Mouse (Mus musculus) hindbrain, postnatal 0 days (tissue): ENCODE data around the gene Kcnma1. TPM values are rescaled to one million over a fixed set of nuclear protein-coding genes. Genes with fewer than 3 reads are reported as not detected.

Experiments
- ATAC-seq: fragments of 200-750 bp; cut with Nextera tagmentation; 2 replicates; pipeline ENCODE4 v1.8.0; 2017; ENCODE audit warnings: mild to moderate bottlenecking, moderate TSS enrichment, moderate library complexity
- DNase-seq: peaks from one replicate; pipeline ENCODE4 v3.0.0-alpha.2; 2015; ENCODE audit warnings: low spot score
- H3K27ac ChIP-seq: fragments of 300-500 bp; sonication (generic); 2 replicates; pipeline ENCODE4 v1.5.1; 2014; ENCODE audit warnings: mild to moderate bottlenecking
- H3K27me3 ChIP-seq: fragments of 300-500 bp; sonication (generic); 2 replicates; pipeline ENCODE4 v1.6.1; 2014; ENCODE audit warnings: low read length, mixed read lengths; ENCODE audit not compliant: insufficient read depth
- H3K36me3 ChIP-seq: fragments of 300-500 bp; sonication (generic); 2 replicates; pipeline ENCODE4 v1.6.1; 2014; ENCODE audit warnings: low read length, mixed read lengths; ENCODE audit not compliant: insufficient read depth
- H3K4me1 ChIP-seq: fragments of 300-500 bp; sonication (generic); 2 replicates; pipeline ENCODE4 v1.6.1; 2014; ENCODE audit warnings: antibody characterized with exemption, low read length, mixed read lengths; ENCODE audit not compliant: insufficient read depth
- H3K4me2 ChIP-seq: fragments of 300-500 bp; sonication (generic); 2 replicates; pipeline ENCODE4 v1.6.1; 2014; ENCODE audit warnings: low read depth, mild to moderate bottlenecking, low read length, moderate library complexity, mixed read lengths
- H3K4me3 ChIP-seq: fragments of 300-500 bp; sonication (generic); 2 replicates; pipeline ENCODE4 v1.5.1; 2014; ENCODE audit warnings: low read length
- H3K9ac ChIP-seq: fragments of 300-500 bp; sonication (generic); replicated peaks from 2 replicates; pipeline ENCODE4 v1.6.1; 2014; ENCODE audit warnings: mild to moderate bottlenecking, low read length, moderate library complexity, mixed read lengths
- H3K9me3 ChIP-seq: fragments of 300-500 bp; sonication (generic); 2 replicates; pipeline ENCODE4 v1.6.1; 2016; ENCODE audit warnings: low read length, mixed read lengths
- CTCF ChIP-seq: IDR thresholded peaks from 2 replicates; pipeline ENCODE4 v1.5.1; 2016; ENCODE audit warnings: antibody characterized with exemption, control low read depth, low read depth
- WGBS: fragments of 180-500 bp; shearing (Covaris S2); extraction: QIAGEN DNeasy Blood & Tissue Kit; methylation state at CpG from one replicate; pipeline ENCODE4 v1.1.7; 2014; 5-methylcytosine and 5-hydroxymethylcytosine counted together
- polyA plus RNA-seq: library from polyadenylated mRNA; unstranded; fragments of >200 nt; fragmentation: Nextera tagmentation; extraction: Ambion mirVana; gene quantifications from 2 replicates; pipeline ENCODE4 v1.2.1, GENCODE M21; 2015
- total RNA-seq: library from RNA; depleted of rRNA; stranded (reverse); fragments of >200 nt; gene quantifications from 2 replicates; pipeline ENCODE4 v1.2.3, GENCODE M21; 2014

The Kcnma1 gene
- total and polyA plus RNA-seq, 2 experiments from 2014 or later = 15.9 to 36.1 TPM

GRCm38 (mm10) chr14:23792674-23793073 lies 221.6 kb downstream of the Kcnma1 start:
- ATAC-seq (0 out of 2 replicates have a peak, but pooled peaks have one; percentile 32), DNase-seq (peak; percentile 8)
- Histone ChIP-seq H3K27ac (no peak overlapping the region), H3K36me3 (no peaks in the 10 kb centered on the region), H3K27me3 (no peaks in the 10 kb centered on the region), H3K4me3 (no peak overlapping the region), H3K4me1 (no peaks in the 10 kb centered on the region), H3K9ac (no peak overlapping the region), H3K9me3 (no peaks in the 10 kb centered on the region), H3K4me2 (no peak overlapping the region)
- TF ChIP-seq CTCF = no peak
- WGBS = 54% methylated on average over 3 of the region's 3 CpGs

DNA sequence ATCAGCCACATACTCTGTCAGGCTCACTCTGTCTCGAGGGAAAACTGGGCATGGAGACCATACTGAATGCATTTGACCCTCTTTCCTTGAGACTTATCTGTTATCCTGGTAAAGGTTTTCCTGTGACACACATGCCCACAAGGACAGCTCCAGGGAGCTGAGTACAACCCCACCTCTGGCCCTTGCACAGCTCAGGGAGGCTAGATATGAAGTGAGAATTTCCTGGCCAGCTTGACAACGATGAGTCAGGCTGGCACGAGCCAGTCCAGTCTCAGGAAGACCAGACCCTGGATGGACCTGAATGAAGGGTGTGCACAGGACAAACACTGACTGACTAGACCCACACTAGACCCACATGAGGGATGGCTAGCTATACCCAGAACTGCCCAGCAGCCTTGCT lies 222.2 kb downstream of the Kcnma1 start:
- WGBS = 57% methylated on average over 3 of the region's 3 CpGs
- H3K27ac ChIP-seq = no peak overlapping the region
- 0 out of 2 replicates have a peak, but pooled peaks have one; percentile 32 for ATAC-seq

GRCm38 (mm10) chr14:23791261-23791691 lies 223.0 kb downstream of the Kcnma1 start:
- Histone ChIP-seq H3K36me3 (no peaks in the 10 kb centered on the region), H3K4me1 (no peaks in the 10 kb centered on the region), H3K4me2 (no peak overlapping the region), H3K9ac (no peak overlapping the region), H3K9me3 (no peaks in the 10 kb centered on the region), H3K27ac (no peak overlapping the region), H3K27me3 (no peaks in the 10 kb centered on the region), H3K4me3 (no peak overlapping the region)
- ATAC-seq (peak; percentile 15; the same call in 1 of the 2 replicates), DNase-seq (peak; percentile 82)
- peak; percentile 80 for TF ChIP-seq CTCF
- WGBS = 52% methylated on average over 13 of the region's 13 CpGs

More for the DNA sequence above, 222.2 kb downstream of the Kcnma1 start:
- no peak for DNase-seq
- no peak for TF ChIP-seq CTCF
- Histone ChIP-seq H3K9me3 (no peaks in the 10 kb centered on the region), H3K4me2 (no peak overlapping the region), H3K4me1 (no peaks in the 10 kb centered on the region), H3K4me3 (no peak overlapping the region), H3K36me3 (no peaks in the 10 kb centered on the region), H3K27me3 (no peaks in the 10 kb centered on the region), H3K9ac (no peak overlapping the region)

DNA sequence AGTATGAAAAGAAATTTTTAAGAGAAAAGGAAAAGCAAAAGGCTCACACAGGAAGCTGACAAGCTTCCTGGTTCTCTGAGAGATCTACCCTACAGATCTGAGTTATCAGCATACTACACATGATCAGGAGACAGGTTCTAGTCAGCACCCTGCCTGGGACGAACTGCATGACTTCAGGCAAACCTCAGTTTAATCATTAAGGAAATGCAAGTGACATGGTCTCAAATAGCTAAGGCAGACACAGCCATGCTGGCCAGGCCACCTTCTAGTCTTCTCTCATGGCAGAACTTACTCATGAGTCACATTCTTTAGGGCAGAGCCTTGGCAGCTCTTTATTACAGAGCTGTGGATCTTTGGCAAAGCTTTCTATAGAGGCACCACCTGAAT lies 227.6 kb downstream of the Kcnma1 start:
- no peak for ATAC-seq
- WGBS = 71% methylated on average over 1 of the region's 1 CpGs
- H3K4me1 ChIP-seq = no peaks in the 10 kb centered on the region
- no peak overlapping the region for H3K9ac ChIP-seq
- H3K27me3 ChIP-seq = no peaks in the 10 kb centered on the region
- no peak for DNase-seq
- H3K4me3 ChIP-seq = no peak overlapping the region
- no peaks in the 10 kb centered on the region for H3K9me3 ChIP-seq
- H3K27ac ChIP-seq = no peak overlapping the region
- TF ChIP-seq CTCF = no peak
- no peak overlapping the region for H3K4me2 ChIP-seq
- H3K36me3 ChIP-seq = no peaks in the 10 kb centered on the region

- Histone ChIP-seq H3K4me1 (no peaks in the 10 kb centered on the region), H3K36me3 (no peaks in the 10 kb centered on the region), H3K9ac (no peak overlapping the region), H3K4me3 (no peak overlapping the region), H3K4me2 (no peak overlapping the region), H3K9me3 (no peaks in the 10 kb centered on the region), H3K27me3 (no peaks in the 10 kb centered on the region), H3K27ac (no peak overlapping the region)
- WGBS = 64% methylated on average over 10 of the region's 10 CpGs
- no peak for TF ChIP-seq CTCF
- no peak for DNase-seq
- no peak for ATAC-seq
Observed at GRCm38 (mm10) chr14:23785921-23786686, 228.2 kb downstream of the Kcnma1 start.

GRCm38 (mm10) chr14:23782845-23783609 lies 231.3 kb downstream of the Kcnma1 start:
- ATAC-seq (peak; percentile 75), DNase-seq (peak; percentile 73)
- no peak for TF ChIP-seq CTCF
- H3K36me3 ChIP-seq = no peaks in the 10 kb centered on the region
- no peak overlapping the region for H3K4me3 ChIP-seq
- H3K4me2 ChIP-seq = 0 out of 2 replicates have a peak overlapping the region, but pooled peaks have one; percentile 25
- no peak overlapping the region for H3K9ac ChIP-seq
- H3K27me3 ChIP-seq = no peaks in the 10 kb centered on the region
- H3K27ac ChIP-seq = no peak overlapping the region
- H3K9me3 ChIP-seq = no peaks in the 10 kb centered on the region
- WGBS = 48% methylated on average over 8 of the region's 8 CpGs
- no peaks in the 10 kb centered on the region for H3K4me1 ChIP-seq

DNA sequence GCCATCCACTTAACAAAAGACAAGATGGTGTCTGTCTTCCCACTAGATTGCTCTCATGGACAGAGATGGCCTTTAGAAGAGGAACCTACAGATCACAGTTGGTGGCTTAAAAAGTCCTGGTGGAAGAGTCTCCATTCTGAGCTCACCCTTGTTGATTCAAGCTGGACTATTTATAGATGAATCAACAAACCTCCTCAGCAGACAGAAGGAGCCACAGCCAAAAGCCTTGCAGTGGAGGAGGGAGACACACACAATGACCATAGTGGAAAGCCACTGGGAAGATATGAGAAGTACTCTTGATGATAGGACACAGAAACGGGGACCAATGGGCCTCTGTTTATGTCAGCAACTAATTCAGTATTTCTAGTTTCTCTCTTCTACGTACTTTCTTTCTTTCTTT lies 239.7 kb downstream of the Kcnma1 start:
- ATAC-seq (no peak), DNase-seq (no peak)
- H3K9ac ChIP-seq = no peak overlapping the region
- no peaks in the 10 kb centered on the region for H3K27me3 ChIP-seq
- no peaks in the 10 kb centered on the region for H3K9me3 ChIP-seq
- no peak for TF ChIP-seq CTCF
- no peak overlapping the region for H3K27ac ChIP-seq
- no peak overlapping the region for H3K4me2 ChIP-seq
- no peak overlapping the region for H3K4me3 ChIP-seq
- H3K4me1 ChIP-seq = no peaks in the 10 kb centered on the region
- no peaks in the 10 kb centered on the region for H3K36me3 ChIP-seq
- 82% methylated on average over 2 of the region's 2 CpGs for WGBS
